Mouse (Mus musculus) stomach, embryonic 14.5 days (tissue): ENCODE results near the gene Hcfc1. TPM values are rescaled to one million over a fixed set of nuclear protein-coding genes. Genes with fewer than 3 reads are reported as not detected.
A peak's percentile ranks its signal among the peaks of the same experiment; 100 is the strongest.

Experiments
- ATAC-seq: fragments of 200-750 bp; cut with Nextera tagmentation; 2 replicates; pipeline ENCODE4 v1.8.0; 2017; ENCODE audit warnings: low read depth, moderate TSS enrichment; ENCODE audit not compliant: insufficient number of reproducible peaks, insufficient read depth, low FRiP score
- H3K27ac ChIP-seq: fragments of 300-500 bp; sonication (generic); 2 replicates; pipeline ENCODE4 v1.5.1; 2014; ENCODE audit warnings: mild to moderate bottlenecking, low read length, moderate library complexity, mixed read lengths
- H3K27me3 ChIP-seq: fragments of 300-500 bp; sonication (generic); 2 replicates; pipeline ENCODE4 v1.6.1; 2014; ENCODE audit warnings: low read length, control low read depth, mixed read lengths; ENCODE audit not compliant: control insufficient read depth, insufficient read depth
- H3K36me3 ChIP-seq: fragments of 300-500 bp; sonication (generic); 2 replicates; pipeline ENCODE4 v1.6.1; 2014; ENCODE audit warnings: mild to moderate bottlenecking, control low read depth, low read length, moderate library complexity, mixed read lengths; ENCODE audit not compliant: control insufficient read depth, insufficient read depth
- H3K4me1 ChIP-seq: fragments of 300-500 bp; sonication (generic); 2 replicates; pipeline ENCODE4 v1.6.1; 2014; ENCODE audit warnings: low read length, control low read depth, mixed read lengths; ENCODE audit not compliant: control insufficient read depth, insufficient read depth
- H3K4me2 ChIP-seq: fragments of 300-500 bp; sonication (generic); replicated peaks from 2 replicates; pipeline ENCODE4 v1.6.1; 2014; ENCODE audit warnings: low read depth, low read length, control low read depth
- H3K4me3 ChIP-seq: fragments of 300-500 bp; sonication (generic); 2 replicates; pipeline ENCODE4 v1.5.1; 2014; ENCODE audit warnings: low read depth, low read length, control low read depth
- H3K9ac ChIP-seq: fragments of 300-500 bp; sonication (generic); replicated peaks from 2 replicates; pipeline ENCODE4 v1.6.1; 2014; ENCODE audit warnings: low read depth, mild to moderate bottlenecking, control low read depth, low read length, moderate library complexity, mixed read lengths
- H3K9me3 ChIP-seq: fragments of 300-500 bp; sonication (generic); 2 replicates; pipeline ENCODE4 v1.6.1; 2016; ENCODE audit warnings: low read depth, low read length, control low read depth; ENCODE audit not compliant: control insufficient read depth
- WGBS: fragments of 180-500 bp; shearing (Covaris S2); extraction: QIAGEN DNeasy Blood & Tissue Kit; methylation state at CpG from one replicate; pipeline ENCODE4 v1.1.7; 2014; 5-methylcytosine and 5-hydroxymethylcytosine counted together
- polyA plus RNA-seq: library from polyadenylated mRNA; unstranded; fragments of >200 nt; fragmentation: Nextera tagmentation; extraction: Ambion mirVana; gene quantifications from 2 replicates; pipeline ENCODE4 v1.2.1, GENCODE M21; 2014

Hcfc1 gene
- polyA plus RNA-seq, 1 experiment from 2014 or later, result 80.1 TPM

DNA sequence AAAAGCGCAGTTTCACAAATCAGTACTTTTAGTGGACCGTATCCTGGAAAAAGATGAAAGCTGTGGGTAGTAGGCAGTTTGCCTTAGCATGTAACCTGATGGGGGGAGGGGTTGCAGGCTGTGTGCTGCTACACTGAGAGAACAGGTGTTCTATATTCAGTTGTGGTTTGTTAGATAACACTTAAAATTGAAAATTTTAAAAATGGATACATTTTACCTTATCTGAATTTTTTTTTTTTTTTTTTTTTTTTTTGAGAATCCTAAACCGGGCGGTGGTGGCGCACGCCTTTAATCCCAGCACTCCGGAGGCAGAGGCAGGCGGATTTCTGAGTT, 43.6 kb downstream of the Hcfc1 start:
- Histone ChIP-seq H3K4me2 (peak overlapping the region; percentile 56), H3K36me3 (peaks cover 6% of the 10 kb centered on the region; the same call in 1 of the 2 replicates), H3K27ac (no peak overlapping the region), H3K9me3 (no peaks in the 10 kb centered on the region), H3K9ac (0 out of 2 replicates have a peak overlapping the region, but pooled peaks have one; percentile 38), H3K4me1 (no peaks in the 10 kb centered on the region), H3K27me3 (no peaks in the 10 kb centered on the region), H3K4me3 (peak overlapping the region; percentile 51)
- ATAC-seq, result no peak
- 75% methylated on average over 8 of the region's 8 CpGs for WGBS

- H3K9me3 ChIP-seq, result no peaks in the 10 kb centered on the region
- 18% methylated on average over 43 of the region's 43 CpGs for WGBS
- peak within 1 kb of the TSS; percentile 57 for H3K4me2 ChIP-seq
- ATAC-seq, result peak; percentile 98
- H3K4me3 ChIP-seq, result peak within 1 kb of the TSS; percentile 51
- peak within 1 kb of the TSS; percentile 69 for H3K27ac ChIP-seq
- H3K4me1 ChIP-seq, result no peaks in the 10 kb centered on the region
- peaks cover 6% of the 10 kb centered on the region; the same call in 1 of the 2 replicates for H3K36me3 ChIP-seq
- no peaks in the 10 kb centered on the region for H3K27me3 ChIP-seq
- peak within 1 kb of the TSS; percentile 43 for H3K9ac ChIP-seq
Measured at GRCm38 (mm10) chrX:73921823-73922549, 44.2 kb downstream of the Hcfc1 start, which contains the start of the genes Arhgap4 and Naa10. Arhgap4 (minus strand) TSS chrX:73921870. Naa10 (minus strand) TSS chrX:73921944.

GRCm38 (mm10) chrX:73921285-73921822, 44.8 kb downstream of the Hcfc1 start:
- H3K36me3 ChIP-seq, result peaks cover 6% of the 10 kb centered on the region; the same call in 1 of the 2 replicates
- H3K27me3 ChIP-seq, result no peaks in the 10 kb centered on the region
- peak; percentile 39; the same call in 1 of the 2 replicates for ATAC-seq
- H3K9me3 ChIP-seq, result no peaks in the 10 kb centered on the region
- 23% methylated on average over 34 of the region's 34 CpGs for WGBS
- peak overlapping the region; percentile 43 for H3K9ac ChIP-seq
- peak overlapping the region; percentile 57 for H3K4me2 ChIP-seq
- H3K4me1 ChIP-seq, result no peaks in the 10 kb centered on the region
- peak overlapping the region; percentile 51 for H3K4me3 ChIP-seq
- peak overlapping the region; percentile 58; the same call in 1 of the 2 replicates for H3K27ac ChIP-seq

- WGBS, result 91% methylated on average over 5 of the region's 5 CpGs
- H3K9me3 ChIP-seq, result no peaks in the 10 kb centered on the region
- no peaks in the 10 kb centered on the region for H3K27me3 ChIP-seq
- H3K4me2 ChIP-seq, result no peak overlapping the region
- no peak overlapping the region for H3K9ac ChIP-seq
- H3K4me3 ChIP-seq, result no peak overlapping the region
- no peak for ATAC-seq
- no peak overlapping the region for H3K27ac ChIP-seq
- H3K36me3 ChIP-seq, result peaks cover 6% of the 10 kb centered on the region; the same call in 1 of the 2 replicates
- H3K4me1 ChIP-seq, result no peaks in the 10 kb centered on the region
Measured at GRCm38 (mm10) chrX:73918631-73919030, 47.5 kb downstream of the Hcfc1 start.

GRCm38 (mm10) chrX:73916945-73917344, 49.2 kb downstream of the Hcfc1 start:
- no peak overlapping the region for H3K4me3 ChIP-seq
- no peak overlapping the region for H3K27ac ChIP-seq
- H3K9me3 ChIP-seq, result no peaks in the 10 kb centered on the region
- H3K9ac ChIP-seq, result no peak overlapping the region
- 86% methylated on average over 8 of the region's 8 CpGs for WGBS
- no peak for ATAC-seq
- H3K36me3 ChIP-seq, result peaks cover 6% of the 10 kb centered on the region; the same call in 1 of the 2 replicates
- no peaks in the 10 kb centered on the region for H3K4me1 ChIP-seq
- H3K27me3 ChIP-seq, result no peaks in the 10 kb centered on the region
- H3K4me2 ChIP-seq, result no peak overlapping the region

GRCm38 (mm10) chrX:73914827-73915703, 51.1 kb downstream of the Hcfc1 start:
- no peak overlapping the region; the same call in 1 of the 2 replicates for H3K4me3 ChIP-seq
- H3K9ac ChIP-seq, result no peak overlapping the region

GRCm38 (mm10) chrX:73911588-73911987, 54.6 kb downstream of the Hcfc1 start:
- Histone ChIP-seq H3K36me3 (no peaks in the 10 kb centered on the region), H3K4me2 (no peak overlapping the region), H3K9me3 (no peaks in the 10 kb centered on the region), H3K9ac (no peak overlapping the region), H3K4me3 (no peak overlapping the region), H3K4me1 (no peaks in the 10 kb centered on the region), H3K27me3 (no peaks in the 10 kb centered on the region), H3K27ac (no peak overlapping the region)
- WGBS, result 91% methylated on average over 2 of the region's 2 CpGs
- no peak for ATAC-seq

More at GRCm38 (mm10) chrX:73914827-73915703, 51.1 kb downstream of the Hcfc1 start:
- WGBS, result 22% methylated on average over 31 of the region's 31 CpGs
- Histone ChIP-seq H3K36me3 (peaks cover 6% of the 10 kb centered on the region; the same call in 1 of the 2 replicates), H3K27ac (peak overlapping the region; percentile 58; the same call in 1 of the 2 replicates), H3K4me1 (no peaks in the 10 kb centered on the region), H3K4me2 (peak overlapping the region; percentile 37), H3K27me3 (no peaks in the 10 kb centered on the region), H3K9me3 (no peaks in the 10 kb centered on the region)
- peak; percentile 98 for ATAC-seq

- no peak overlapping the region for H3K27ac ChIP-seq
- H3K4me2 ChIP-seq, result peak overlapping the region; percentile 32
- no peak for ATAC-seq
- H3K36me3 ChIP-seq, result no peaks in the 10 kb centered on the region
- no peak overlapping the region; the same call in 1 of the 2 replicates for H3K9ac ChIP-seq
- WGBS, result 18% methylated on average over 20 of the region's 26 CpGs
- H3K4me3 ChIP-seq, result no peak overlapping the region
- no peaks in the 10 kb centered on the region for H3K9me3 ChIP-seq
- no peaks in the 10 kb centered on the region for H3K27me3 ChIP-seq
- H3K4me1 ChIP-seq, result no peaks in the 10 kb centered on the region
Measured at GRCm38 (mm10) chrX:73911156-73911555, 55.0 kb downstream of the Hcfc1 start.
